Mouse (Mus musculus): ENCODE results near the gene B3gat1. TPM values are rescaled to one million over a fixed set of nuclear protein-coding genes. Genes with fewer than 3 reads are reported as not detected.

B3gat1 gene
- total RNA-seq (2023) = not detected

DNA sequence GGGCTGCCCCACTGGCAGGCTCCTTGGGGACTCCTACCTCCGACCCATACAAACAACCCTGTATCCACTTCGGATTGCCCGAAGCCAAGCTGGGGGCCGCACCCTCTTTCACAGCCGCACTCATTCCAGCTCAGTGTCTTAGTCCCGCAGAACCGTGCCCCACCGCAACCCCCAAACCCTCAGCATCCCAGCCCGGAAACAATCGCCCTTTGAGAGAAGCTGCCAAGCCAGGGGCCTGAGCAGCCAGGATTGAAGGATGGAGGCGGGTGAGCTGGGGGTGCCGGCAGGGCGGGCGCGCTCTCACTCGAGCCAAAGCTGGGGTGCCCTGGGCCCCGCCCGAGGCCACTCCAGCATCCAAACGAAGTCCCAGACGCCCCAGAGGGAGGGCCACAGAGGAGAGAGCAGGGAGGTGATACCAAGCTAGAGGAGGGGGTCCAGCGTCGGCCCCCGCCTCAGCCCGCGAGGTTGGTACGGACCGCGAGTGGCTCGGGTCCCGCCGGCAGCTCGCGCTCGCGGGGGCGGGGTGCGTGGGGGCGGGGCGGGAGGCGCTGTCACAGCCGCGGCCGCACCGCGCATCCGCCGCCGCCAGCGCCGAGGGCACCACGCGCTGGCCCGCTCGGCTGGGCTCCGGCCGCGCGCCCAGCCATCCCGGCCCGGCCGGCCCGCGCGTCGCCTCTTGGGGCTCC is at the start of gene B3gat1:
Gene B3gat1 (plus strand): TSS at position 523 of the 686 bp plus-strand sequence.

DNA sequence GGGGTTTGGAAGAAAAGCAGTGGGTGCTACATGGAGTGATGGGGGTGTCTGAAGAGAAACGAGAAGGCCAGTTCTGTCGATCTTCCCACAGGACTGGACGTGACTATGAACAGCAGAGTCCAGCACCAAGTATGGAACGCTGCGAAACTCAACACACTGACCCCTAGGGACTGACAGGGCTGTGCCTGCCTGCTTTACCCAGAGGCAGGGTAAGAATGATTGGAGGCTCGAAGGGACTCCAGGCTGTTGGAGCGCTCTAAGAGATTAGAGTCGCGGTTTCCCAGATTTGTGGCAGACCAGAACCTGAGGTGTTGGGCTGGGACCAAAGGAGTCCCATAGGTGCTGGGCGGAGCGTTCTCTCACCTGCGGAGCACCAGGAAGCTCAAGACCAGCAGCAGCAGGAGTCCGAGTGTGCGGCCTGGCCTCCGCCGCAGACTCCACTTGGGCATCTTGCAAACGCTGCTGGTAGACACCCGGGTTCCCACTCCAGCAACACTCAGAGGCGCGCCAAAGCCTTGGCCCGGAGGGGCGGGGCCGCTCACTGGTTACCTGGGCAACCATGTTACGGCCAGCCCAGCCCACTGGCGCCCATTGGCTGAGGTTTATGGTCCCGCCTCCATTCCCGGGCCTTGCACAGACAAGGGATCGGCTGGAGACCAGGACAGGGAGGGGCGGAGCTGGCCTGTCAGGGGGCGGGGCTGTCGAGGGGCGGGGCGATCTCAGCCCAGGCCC is 72.6 kb downstream of the B3gat1 start, which contains the start of gene Glb1l2:
Gene Glb1l2 (minus strand): TSS at position 534 of the 732 bp plus-strand sequence.

Other genes starting within 250 kb of the B3gat1 start
- gene Glb1l2, start 72.7 kb downstream of the B3gat1 start, total RNA-seq (2023) = not detected
- not detected for gene Glb1l3, start 127.2 kb downstream of the B3gat1 start, total RNA-seq (2023)
- not detected for gene Gm1110, start 189.4 kb downstream of the B3gat1 start, total RNA-seq (2023)

Measured in B cell, adult 67 days (primary cell).